Mouse (Mus musculus) ES-Bruce4 (cell line): ENCODE data around the gene Acta2. TPM values are rescaled to one million over a fixed set of nuclear protein-coding genes. Genes with fewer than 3 reads are reported as not detected.

Experiments
- H3K27ac ChIP-seq: 2 replicates; pipeline ENCODE4 v1.5.1; 2012; ENCODE audit warnings: low read length, inconsistent platforms; ENCODE audit not compliant: insufficient read depth
- H3K27me3 ChIP-seq: 2 replicates; pipeline ENCODE4 v1.6.1; 2012; ENCODE audit warnings: mild to moderate bottlenecking, low read length, inconsistent platforms; ENCODE audit not compliant: control insufficient read depth, poor library complexity, insufficient read depth, severe bottlenecking
- H3K36me3 ChIP-seq: 2 replicates; pipeline ENCODE4 v1.6.1; 2012; ENCODE audit warnings: inconsistent platforms, mild to moderate bottlenecking, low read length, moderate library complexity; ENCODE audit not compliant: control insufficient read depth, poor library complexity, insufficient read depth, severe bottlenecking
- H3K4me1 ChIP-seq: one replicate; pipeline ENCODE4 v1.8.1; 2011; ENCODE audit warnings: low read length; ENCODE audit not compliant: control insufficient read depth, insufficient read depth
- H3K4me3 ChIP-seq: 2 replicates; pipeline ENCODE4 v1.5.1; 2011; ENCODE audit warnings: low read depth, mild to moderate bottlenecking, low read length
- H3K9ac ChIP-seq: 2 replicates; pipeline ENCODE4 v1.6.1; 2012; ENCODE audit warnings: low read depth, mild to moderate bottlenecking, inconsistent platforms; ENCODE audit not compliant: poor library complexity, severe bottlenecking
- H3K9me3 ChIP-seq: replicated peaks from 2 replicates; pipeline ENCODE4 v1.6.1; 2012; ENCODE audit warnings: mild to moderate bottlenecking, low read length, inconsistent platforms; ENCODE audit not compliant: control insufficient read depth, poor library complexity, insufficient read depth, severe bottlenecking
- CTCF ChIP-seq: IDR thresholded peaks from one replicate; pipeline ENCODE4 v1.8.1; 2011; ENCODE audit warnings: low read depth, low read length
- EP300 ChIP-seq: IDR thresholded peaks from 2 replicates; pipeline ENCODE4 v1.6.1; 2011; ENCODE audit warnings: low read depth, low read length; ENCODE audit not compliant: insufficient read depth
- POLR2A ChIP-seq: IDR thresholded peaks from one replicate; pipeline ENCODE4 v1.8.1; 2011; ENCODE audit warnings: low read length; ENCODE audit not compliant: insufficient read depth
- polyA plus RNA-seq: library from polyadenylated mRNA; stranded (reverse); fragments of >200 nt; gene quantifications from 2 replicates; pipeline ENCODE4 v1.2.4, GENCODE M21; 2011; ENCODE audit warnings: low read depth; ENCODE audit not compliant: missing spikeins, insufficient read depth, insufficient read length

Acta2 gene
- polyA plus RNA-seq, 1 experiment: 44.1 TPM

- H3K4me1 ChIP-seq: no peaks in the 10 kb centered on the region
- TF ChIP-seq POLR2A (no peak), CTCF (no peak), EP300 (no peak)
- H3K27ac ChIP-seq: no peak overlapping the region
- H3K9me3 ChIP-seq: no peaks in the 10 kb centered on the region
- H3K27me3 ChIP-seq: 0 out of 2 replicates have a peak, but pooled peaks cover 1% of the 10 kb centered on the region
- no peak overlapping the region for H3K9ac ChIP-seq
- H3K36me3 ChIP-seq: no peaks in the 10 kb centered on the region
- no peak overlapping the region for H3K4me3 ChIP-seq
These were observed 33.3 kb upstream of the Acta2 start for GRCm38 (mm10) chr19:34288696-34289095.

GRCm38 (mm10) chr19:34287656-34288415 is 32.4 kb upstream of the Acta2 start:
- Histone ChIP-seq H3K4me3 (no peak overlapping the region), H3K9ac (no peak overlapping the region), H3K27me3 (0 out of 2 replicates have a peak, but pooled peaks cover 1% of the 10 kb centered on the region), H3K9me3 (no peaks in the 10 kb centered on the region), H3K36me3 (no peaks in the 10 kb centered on the region), H3K4me1 (no peaks in the 10 kb centered on the region), H3K27ac (no peak overlapping the region)
- no peak for TF ChIP-seq EP300
- no peak for TF ChIP-seq POLR2A
- no peak for TF ChIP-seq CTCF

GRCm38 (mm10) chr19:34287221-34287620 is 31.8 kb upstream of the Acta2 start:
- Histone ChIP-seq H3K9ac (no peak overlapping the region), H3K36me3 (no peaks in the 10 kb centered on the region), H3K4me1 (no peaks in the 10 kb centered on the region), H3K27me3 (0 out of 2 replicates have a peak, but pooled peaks cover 1% of the 10 kb centered on the region), H3K4me3 (no peak overlapping the region), H3K27ac (no peak overlapping the region), H3K9me3 (no peaks in the 10 kb centered on the region)
- no peak for TF ChIP-seq EP300
- no peak for TF ChIP-seq POLR2A
- TF ChIP-seq CTCF: no peak

GRCm38 (mm10) chr19:34284826-34285225 is 29.4 kb upstream of the Acta2 start:
- H3K4me3 ChIP-seq: no peak overlapping the region
- no peaks in the 10 kb centered on the region for H3K27me3 ChIP-seq
- no peak overlapping the region for H3K9ac ChIP-seq
- TF ChIP-seq POLR2A (no peak), EP300 (no peak), CTCF (no peak)
- H3K27ac ChIP-seq: no peak overlapping the region
- no peaks in the 10 kb centered on the region for H3K9me3 ChIP-seq
- no peaks in the 10 kb centered on the region for H3K36me3 ChIP-seq
- no peaks in the 10 kb centered on the region for H3K4me1 ChIP-seq

GRCm38 (mm10) chr19:34284383-34284782 is 29.0 kb upstream of the Acta2 start:
- no peak overlapping the region for H3K27ac ChIP-seq
- H3K27me3 ChIP-seq: no peaks in the 10 kb centered on the region
- H3K9ac ChIP-seq: no peak overlapping the region
- H3K4me3 ChIP-seq: no peak overlapping the region
- no peaks in the 10 kb centered on the region for H3K36me3 ChIP-seq
- H3K9me3 ChIP-seq: no peaks in the 10 kb centered on the region
- H3K4me1 ChIP-seq: no peaks in the 10 kb centered on the region
- TF ChIP-seq EP300 (no peak), POLR2A (no peak), CTCF (no peak)

GRCm38 (mm10) chr19:34283614-34284013 is 28.2 kb upstream of the Acta2 start:
- H3K9ac ChIP-seq: no peak overlapping the region
- H3K4me1 ChIP-seq: no peaks in the 10 kb centered on the region
- no peak overlapping the region for H3K27ac ChIP-seq
- H3K9me3 ChIP-seq: no peaks in the 10 kb centered on the region
- no peak for TF ChIP-seq CTCF
- TF ChIP-seq POLR2A: no peak
- no peak for TF ChIP-seq EP300
- no peaks in the 10 kb centered on the region for H3K27me3 ChIP-seq
- no peak overlapping the region for H3K4me3 ChIP-seq
- H3K36me3 ChIP-seq: no peaks in the 10 kb centered on the region
